Mouse (Mus musculus): ENCODE data around the gene Olfr171. TPM values are rescaled to one million over a fixed set of nuclear protein-coding genes. Genes with fewer than 3 reads are reported as not detected.

Gene Olfr171
- not detected for polyA plus RNA-seq (2015; fragmentation: Illumina TruSeq; extraction: RNeasy Lipid Tissue Mini Kit (QIAGEN cat#74804); ENCODE audit: low read depth, low replicate concordance)

GRCm38 (mm10) chr16:19629816-19630215 is at the start of gene Olfr171:
Olfr171 (minus strand) TSS chr16:19629916.

DNA sequence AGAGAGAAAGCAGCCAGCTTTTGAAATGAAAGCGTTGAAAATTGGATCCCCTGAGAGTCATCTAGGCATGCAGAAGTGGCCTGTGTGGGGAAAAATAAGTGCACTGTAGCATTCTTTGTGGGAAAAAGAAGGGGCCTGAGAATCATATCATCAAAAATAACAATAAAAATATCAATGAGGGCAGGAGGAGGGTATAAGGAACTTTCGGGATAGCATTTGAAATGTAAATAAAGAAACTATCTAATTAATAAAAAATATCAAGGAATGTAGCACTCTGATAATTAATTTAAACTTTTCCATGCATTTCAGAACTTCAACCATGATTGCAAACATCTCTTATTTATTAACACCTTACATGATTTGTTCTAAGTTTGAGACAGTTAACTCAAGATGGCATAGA is 17.9 kb downstream of the Olfr171 start, which contains the start of gene Olfr170:
Gene Olfr170, minus strand, starts transcription at position 101 of the 400 bp plus-strand sequence.

Other genes with a start within 250 kb of the Olfr171 start
- gene Olfr165, start 206.8 kb downstream of the Olfr171 start, polyA plus RNA-seq (2015; fragmentation: Illumina TruSeq; extraction: RNeasy Lipid Tissue Mini Kit (QIAGEN cat#74804); ENCODE audit: low read depth, low replicate concordance) = not detected
- gene Olfr166, start 146.2 kb downstream of the Olfr171 start, polyA plus RNA-seq (2015; fragmentation: Illumina TruSeq; extraction: RNeasy Lipid Tissue Mini Kit (QIAGEN cat#74804); ENCODE audit: low read depth, low replicate concordance) = not detected
- gene Olfr167, start 107.7 kb downstream of the Olfr171 start, polyA plus RNA-seq (2015; fragmentation: Illumina TruSeq; extraction: RNeasy Lipid Tissue Mini Kit (QIAGEN cat#74804); ENCODE audit: low read depth, low replicate concordance) = not detected
- gene Olfr168, start 94.4 kb downstream of the Olfr171 start, polyA plus RNA-seq (2015; fragmentation: Illumina TruSeq; extraction: RNeasy Lipid Tissue Mini Kit (QIAGEN cat#74804); ENCODE audit: low read depth, low replicate concordance) = not detected
- not detected for gene Olfr169, start 58.1 kb downstream of the Olfr171 start, polyA plus RNA-seq (2015; fragmentation: Illumina TruSeq; extraction: RNeasy Lipid Tissue Mini Kit (QIAGEN cat#74804); ENCODE audit: low read depth, low replicate concordance)
- not detected for gene Olfr170, start 18.0 kb downstream of the Olfr171 start, polyA plus RNA-seq (2015; fragmentation: Illumina TruSeq; extraction: RNeasy Lipid Tissue Mini Kit (QIAGEN cat#74804); ENCODE audit: low read depth, low replicate concordance)
- gene Lamp3, start 76.5 kb upstream of the Olfr171 start, polyA plus RNA-seq (2015; fragmentation: Illumina TruSeq; extraction: RNeasy Lipid Tissue Mini Kit (QIAGEN cat#74804); ENCODE audit: low read depth, low replicate concordance) = not detected
- gene B3gnt5, start 130.3 kb upstream of the Olfr171 start, polyA plus RNA-seq (2015; fragmentation: Illumina TruSeq; extraction: RNeasy Lipid Tissue Mini Kit (QIAGEN cat#74804); ENCODE audit: low read depth, low replicate concordance) = 0.51 TPM

Data from brain, adult 10 weeks (tissue).